19 mouse cellular contexts compared by ENCODE assay signal in the genomic region with DNA sequence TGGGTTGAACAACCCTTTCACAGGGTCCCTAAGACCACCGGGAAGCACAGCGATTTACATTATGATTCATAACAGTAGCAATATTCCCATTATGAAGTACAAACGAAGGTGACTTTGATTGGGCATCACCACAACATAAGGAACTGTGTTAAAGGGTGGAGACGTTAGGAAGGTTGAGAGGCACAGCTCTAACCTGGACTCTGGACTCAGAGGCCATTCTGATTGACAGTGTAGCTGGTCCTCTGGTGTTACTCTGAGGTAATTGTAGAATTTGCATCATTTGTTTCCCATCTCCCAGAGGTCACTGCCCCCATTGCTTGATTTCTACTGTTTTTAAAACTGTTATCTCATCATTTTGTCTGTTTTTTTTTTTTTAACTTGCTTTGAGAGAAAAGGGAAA.
"Had no signal": no experiment of that assay in that cellular context is flagged by ENCODE, and none has a peak within 500 bp of the region (broad histone marks: within the 10 kb centered on the region; RNA-seq: fewer than 3 reads in every experiment).

No protein-coding gene starts in this region.

- ATAC-seq: midbrain, embryonic 16.5 days had no signal

- H3K9ac ChIP-seq: liver, embryonic 15.5 days; lung, embryonic 14.5 days; midbrain, embryonic 12.5 days; neural tube, embryonic 13.5 days; neural tube, embryonic 15.5 days had no signal

- H3K4me2 ChIP-seq: lung, embryonic 14.5 days; midbrain, embryonic 12.5 days; neural tube, embryonic 13.5 days; neural tube, embryonic 15.5 days had no signal

- DNase-seq: lung, adult 18-20 months; lung, embryonic 14.5 days; lung, postnatal 10 days; lung, postnatal 4 days; midbrain, embryonic 14.5 days; retina, postnatal 1 day; right cerebral cortex, adult 18-20 months; right cerebral cortex, postnatal 25 days; right cerebral cortex, postnatal 4 days; spleen, adult 18-20 months; thymus, adult 18-20 months; thymus, postnatal 14 days; thymus, postnatal 36 days had no signal

- H3K9me3 ChIP-seq: liver, embryonic 15.5 days; midbrain, embryonic 12.5 days; neural tube, embryonic 13.5 days; neural tube, embryonic 15.5 days had no signal

- H3K27ac ChIP-seq: liver, embryonic 15.5 days; midbrain, embryonic 12.5 days; neural tube, embryonic 13.5 days; neural tube, embryonic 15.5 days had no signal

- H3K27me3 ChIP-seq: liver, embryonic 15.5 days; midbrain, embryonic 12.5 days; neural tube, embryonic 13.5 days; neural tube, embryonic 15.5 days had no signal

- H3K36me3 ChIP-seq: liver, embryonic 15.5 days; midbrain, embryonic 12.5 days; neural tube, embryonic 13.5 days; neural tube, embryonic 15.5 days had no signal

- H3K4me1 ChIP-seq: midbrain, embryonic 12.5 days; neural tube, embryonic 13.5 days; neural tube, embryonic 15.5 days had no signal

- H3K4me3 ChIP-seq: liver, embryonic 15.5 days; midbrain, embryonic 12.5 days; myocyte; neural tube, embryonic 13.5 days; neural tube, embryonic 15.5 days had no signal
